Mouse (Mus musculus) hindbrain, postnatal 0 days (tissue): ENCODE measurements around the gene Parp6. TPM values are rescaled to one million over a fixed set of nuclear protein-coding genes. Genes with fewer than 3 reads are reported as not detected.
A peak's percentile ranks its signal among the peaks of the same experiment; 100 is the strongest.

Source experiments
- ATAC-seq: fragments of 200-750 bp; cut with Nextera tagmentation; 2 replicates; pipeline ENCODE4 v1.8.0; 2017; ENCODE audit warnings: mild to moderate bottlenecking, moderate TSS enrichment, moderate library complexity
- DNase-seq: peaks from one replicate; pipeline ENCODE4 v3.0.0-alpha.2; 2015; ENCODE audit warnings: low spot score
- H3K27ac ChIP-seq: fragments of 300-500 bp; sonication (generic); 2 replicates; pipeline ENCODE4 v1.5.1; 2014; ENCODE audit warnings: mild to moderate bottlenecking
- H3K27me3 ChIP-seq: fragments of 300-500 bp; sonication (generic); 2 replicates; pipeline ENCODE4 v1.6.1; 2014; ENCODE audit warnings: low read length, mixed read lengths; ENCODE audit not compliant: insufficient read depth
- H3K36me3 ChIP-seq: fragments of 300-500 bp; sonication (generic); 2 replicates; pipeline ENCODE4 v1.6.1; 2014; ENCODE audit warnings: low read length, mixed read lengths; ENCODE audit not compliant: insufficient read depth
- H3K4me1 ChIP-seq: fragments of 300-500 bp; sonication (generic); 2 replicates; pipeline ENCODE4 v1.6.1; 2014; ENCODE audit warnings: antibody characterized with exemption, low read length, mixed read lengths; ENCODE audit not compliant: insufficient read depth
- H3K4me2 ChIP-seq: fragments of 300-500 bp; sonication (generic); 2 replicates; pipeline ENCODE4 v1.6.1; 2014; ENCODE audit warnings: low read depth, mild to moderate bottlenecking, low read length, moderate library complexity, mixed read lengths
- H3K4me3 ChIP-seq: fragments of 300-500 bp; sonication (generic); 2 replicates; pipeline ENCODE4 v1.5.1; 2014; ENCODE audit warnings: low read length
- H3K9ac ChIP-seq: fragments of 300-500 bp; sonication (generic); replicated peaks from 2 replicates; pipeline ENCODE4 v1.6.1; 2014; ENCODE audit warnings: mild to moderate bottlenecking, low read length, moderate library complexity, mixed read lengths
- H3K9me3 ChIP-seq: fragments of 300-500 bp; sonication (generic); 2 replicates; pipeline ENCODE4 v1.6.1; 2016; ENCODE audit warnings: low read length, mixed read lengths
- CTCF ChIP-seq: IDR thresholded peaks from 2 replicates; pipeline ENCODE4 v1.5.1; 2016; ENCODE audit warnings: antibody characterized with exemption, control low read depth, low read depth
- WGBS: fragments of 180-500 bp; shearing (Covaris S2); extraction: QIAGEN DNeasy Blood & Tissue Kit; methylation state at CpG from one replicate; pipeline ENCODE4 v1.1.7; 2014; 5-methylcytosine and 5-hydroxymethylcytosine counted together
- polyA plus RNA-seq: library from polyadenylated mRNA; unstranded; fragments of >200 nt; fragmentation: Nextera tagmentation; extraction: Ambion mirVana; gene quantifications from 2 replicates; pipeline ENCODE4 v1.2.1, GENCODE M21; 2015
- total RNA-seq: library from RNA; depleted of rRNA; stranded (reverse); fragments of >200 nt; gene quantifications from 2 replicates; pipeline ENCODE4 v1.2.3, GENCODE M21; 2014; rRNA removed

The Parp6 gene
- total RNA-seq: 123 and 129 TPM in 2 replicates
- polyA plus RNA-seq: 136 and 156 TPM in 2 replicates

GRCm38 (mm10) chr9:59616622-59617306 lies at the start of gene Parp6:
Parp6 (plus strand) TSS chr9:59617284.
- Histone ChIP-seq H3K4me1 (peaks cover 6% of the 10 kb centered on the region; the same call in 1 of the 2 replicates), H3K9ac (peak within 1 kb of the TSS; percentile 66), H3K4me2 (peak within 1 kb of the TSS; percentile 72), H3K9me3 (no peaks in the 10 kb centered on the region), H3K27me3 (no peaks in the 10 kb centered on the region), H3K27ac (peak within 1 kb of the TSS; percentile 87), H3K4me3 (peak within 1 kb of the TSS; percentile 72), H3K36me3 (no peaks in the 10 kb centered on the region)
- peak; percentile 100 for DNase-seq
- ATAC-seq: peak; percentile 98
- 2% methylated on average over 36 of the region's 36 CpGs for WGBS
- peak; percentile 45 for TF ChIP-seq CTCF

GRCm38 (mm10) chr9:59571852-59572251 lies 45.2 kb upstream of the Parp6 start:
- no peaks in the 10 kb centered on the region for H3K27me3 ChIP-seq
- no peak overlapping the region for H3K27ac ChIP-seq
- 85% methylated on average over 2 of the region's 2 CpGs for WGBS
- no peaks in the 10 kb centered on the region for H3K9me3 ChIP-seq
- no peak overlapping the region for H3K4me2 ChIP-seq
- H3K4me3 ChIP-seq: no peak overlapping the region
- ATAC-seq (no peak), DNase-seq (no peak)
- no peak overlapping the region for H3K9ac ChIP-seq
- no peaks in the 10 kb centered on the region for H3K4me1 ChIP-seq
- no peak for TF ChIP-seq CTCF
- no peaks in the 10 kb centered on the region for H3K36me3 ChIP-seq

- no peak for TF ChIP-seq CTCF
- Histone ChIP-seq H3K9ac (peak overlapping the region; percentile 67; the same call in 1 of the 2 replicates), H3K27me3 (no peaks in the 10 kb centered on the region), H3K27ac (no peak overlapping the region), H3K36me3 (no peaks in the 10 kb centered on the region), H3K4me3 (peak overlapping the region; percentile 53), H3K9me3 (no peaks in the 10 kb centered on the region), H3K4me1 (no peaks in the 10 kb centered on the region), H3K4me2 (peak overlapping the region; percentile 77)
- ATAC-seq: no peak
- DNase-seq: no peak
- WGBS: 13% methylated on average over 13 of the region's 13 CpGs
Measured at GRCm38 (mm10) chr9:59577401-59577800, 39.7 kb upstream of the Parp6 start.

- Histone ChIP-seq H3K4me1 (no peaks in the 10 kb centered on the region), H3K27me3 (no peaks in the 10 kb centered on the region), H3K4me2 (peak within 1 kb of the TSS; percentile 77), H3K36me3 (no peaks in the 10 kb centered on the region), H3K9ac (peak within 1 kb of the TSS; percentile 67), H3K4me3 (peak within 1 kb of the TSS; percentile 53), H3K27ac (peak within 1 kb of the TSS; percentile 63), H3K9me3 (no peaks in the 10 kb centered on the region)
- 0 out of 2 replicates have a peak, but pooled peaks have one; percentile 19 for TF ChIP-seq CTCF
- ATAC-seq (peak; percentile 96), DNase-seq (peak; percentile 96)
- under 1% methylated on average over 50 of the region's 61 CpGs for WGBS
Measured at GRCm38 (mm10) chr9:59577844-59578504, 39.1 kb upstream of the Parp6 start, which contains the start of gene Celf6. Celf6 (plus strand) TSS chr9:59577917.

- Histone ChIP-seq H3K27me3 (no peaks in the 10 kb centered on the region), H3K9me3 (no peaks in the 10 kb centered on the region), H3K4me3 (peak overlapping the region; percentile 53), H3K4me2 (peak overlapping the region; percentile 77), H3K27ac (peak overlapping the region; percentile 63; the same call in 1 of the 2 replicates), H3K9ac (peak overlapping the region; percentile 67), H3K4me1 (no peaks in the 10 kb centered on the region), H3K36me3 (no peaks in the 10 kb centered on the region)
- no peak for TF ChIP-seq CTCF
- ATAC-seq (no peak), DNase-seq (no peak)
- under 1% methylated on average over 19 of the region's 20 CpGs for WGBS
Measured at GRCm38 (mm10) chr9:59578505-59578867, 38.6 kb upstream of the Parp6 start.

- peak; percentile 66 for ATAC-seq
- Histone ChIP-seq H3K36me3 (no peaks in the 10 kb centered on the region), H3K9ac (no peak overlapping the region), H3K27ac (no peak overlapping the region), H3K27me3 (no peaks in the 10 kb centered on the region), H3K4me2 (peak overlapping the region; percentile 36), H3K9me3 (no peaks in the 10 kb centered on the region), H3K4me3 (peak overlapping the region; percentile 5; the same call in 1 of the 2 replicates), H3K4me1 (peaks cover 9% of the 10 kb centered on the region; the same call in 1 of the 2 replicates)
- 8% methylated on average over 13 of the region's 13 CpGs for WGBS
- peak; percentile 90 for TF ChIP-seq CTCF
- peak; percentile 88 for DNase-seq
Measured at GRCm38 (mm10) chr9:59584871-59585308, 32.2 kb upstream of the Parp6 start.
